Mouse (Mus musculus) gastrocnemius, postnatal 25 days (tissue): ENCODE measurements around the gene Akt1. TPM values are rescaled to one million over a fixed set of nuclear protein-coding genes. Genes with fewer than 3 reads are reported as not detected.

ENCODE experiments used
- microRNA-seq, 2 experiments: library from miRNA; unstranded; fragments of <30 nt; microRNA quantifications; one replicate each; pipeline ENCODE4 v1.2.0; 2021; ENCODE audit warnings: borderline replicate concordance in 2 of 2
- total RNA-seq, 2 experiments: library from RNA; stranded (reverse); gene quantifications; 1 replicate in 1 of 2; 2 replicates in 1 of 2; pipeline ENCODE4 v1.2.3; 2021

Gene Akt1
- total RNA-seq, 2 experiments from 2014 or later, result 63.5 to 69.7 TPM

Small RNAs within 50 kb of the gene (microRNA-seq; reads per million reads assigned to microRNA genes)
- gene Mir6939, result 0 to 0.26 reads per million in 2 experiments

Other genes starting within 250 kb of the Akt1 start
- gene A530016L24Rik, start 185.4 kb downstream of the Akt1 start, total RNA-seq, result 1 to 10 TPM in 1 of 2 experiments, under 1 TPM in 1; 0.69 to 5.5 TPM
- gene Tmem179, start 158.1 kb downstream of the Akt1 start, total RNA-seq, result under 1 TPM in 1 of 2 experiments, not detected in 1; 0.18 TPM
- gene Inf2, start 86.1 kb downstream of the Akt1 start, total RNA-seq, result 10 to 100 TPM; 10.3 to 10.9 TPM
- gene Adssl1, start 54.8 kb downstream of the Akt1 start, total RNA-seq, result 100 to 1,000 TPM; 887 to 928 TPM
- 10 to 100 TPM; 13.4 to 16.1 TPM for gene Siva1, start 30.2 kb downstream of the Akt1 start, total RNA-seq
- gene Zbtb42, start 3.9 kb upstream of the Akt1 start, total RNA-seq, result 1 to 10 TPM; 1.2 to 1.9 TPM
- gene Cep170b, start 45.6 kb upstream of the Akt1 start, total RNA-seq, result 1 to 10 TPM; 8.8 to 9.1 TPM
- 1 to 10 TPM; 3.5 to 3.9 TPM for gene Pld4, start 85.8 kb upstream of the Akt1 start, total RNA-seq
- 10 to 100 TPM in 1 of 2 experiments, 1 to 10 TPM in 1; 4.9 to 11.8 TPM for gene Ahnak2, start 127.8 kb upstream of the Akt1 start, total RNA-seq
- gene Clba1, start 134.1 kb upstream of the Akt1 start, total RNA-seq, result under 1 TPM; 0.46 to 0.96 TPM
- 1 to 10 TPM; 3.4 to 3.5 TPM for gene Cdca4, start 154.5 kb upstream of the Akt1 start, total RNA-seq
- gene Gpr132, start 193.3 kb upstream of the Akt1 start, total RNA-seq, result under 1 TPM in 1 of 2 experiments, not detected in 1; 0.11 TPM